Mouse (Mus musculus): ENCODE data around the gene Arpc1a.

Gene Arpc1a

DNA sequence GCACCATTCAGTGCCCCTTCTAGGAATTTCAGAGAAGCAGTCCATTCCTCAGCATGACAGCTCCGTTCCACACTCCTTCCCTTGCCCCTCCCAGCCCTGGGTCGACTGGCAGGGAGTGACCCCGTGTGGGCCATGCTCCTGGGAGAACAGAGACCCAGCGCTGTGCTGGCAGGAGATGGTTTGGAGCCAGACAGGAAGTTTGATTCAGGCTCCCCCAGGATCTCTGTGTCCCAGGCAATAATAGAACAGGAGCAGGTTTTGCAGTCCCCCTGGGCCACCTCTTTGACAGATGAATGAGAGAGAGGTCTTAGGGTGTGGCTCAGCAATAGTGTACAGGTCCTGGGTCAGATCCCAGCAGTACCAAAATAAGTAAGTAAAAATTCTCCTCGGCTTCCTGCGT, 34.4 kb downstream of the Arpc1a start:
- CTCF ChIA-PET, result interaction anchor here in 2 of 4 experiments (1.1 to 1.5 kb wide), 2 partner anchors 35 to 72 kb away, joined by 3 to 4 read pairs; no protein-coding TSS in a partner anchor
- POLR2A ChIA-PET, result interaction anchor here in 2 of 4 experiments (0.8 to 17.1 kb wide), 9 partner anchors 9 to 121 kb away, joined by 3 to 244 read pairs (median 6); partner anchors contain the start of genes Bud31 (in 1 of the 2), Cpsf4 (in 1 of the 2), Pdap1 (in 1 of the 2) and Ptcd1 (in 1 of the 2)

DNA sequence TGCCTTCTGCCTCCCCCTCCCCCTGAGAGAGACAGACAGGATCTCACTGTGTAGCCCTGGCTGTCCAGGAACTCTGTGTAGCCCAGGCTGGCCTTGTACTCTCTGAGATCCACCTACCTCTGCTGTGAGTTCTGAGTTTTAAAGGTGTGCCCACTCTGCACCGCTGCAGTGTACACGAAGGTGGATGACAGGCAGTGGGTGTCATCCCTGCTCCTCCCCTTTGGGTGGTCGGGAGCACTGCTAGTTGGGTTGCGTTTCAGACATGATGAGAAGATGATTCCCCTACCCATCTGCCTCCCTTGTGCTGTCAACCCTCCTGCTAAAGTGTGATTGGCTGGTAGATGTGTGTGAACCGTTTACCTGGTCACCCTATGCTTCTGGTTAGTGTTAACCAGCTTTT, 34.8 kb downstream of the Arpc1a start:
- CTCF ChIA-PET, result interaction anchor here in 1 of 4 experiments (1.5 kb wide), 1 partner anchor 72 kb away, joined by 3 read pairs; no protein-coding TSS in a partner anchor
- POLR2A ChIA-PET, result interaction anchor here in 3 of 4 experiments (0.6 to 17.1 kb wide), 8 partner anchors 10 to 131 kb away, joined by 3 to 244 read pairs (median 4); partner anchors contain the start of genes Bud31 (in 1 of the 3), Cpsf4 (in 1 of the 3), Pdap1 (in 1 of the 3) and Ptcd1 (in 1 of the 3)

DNA sequence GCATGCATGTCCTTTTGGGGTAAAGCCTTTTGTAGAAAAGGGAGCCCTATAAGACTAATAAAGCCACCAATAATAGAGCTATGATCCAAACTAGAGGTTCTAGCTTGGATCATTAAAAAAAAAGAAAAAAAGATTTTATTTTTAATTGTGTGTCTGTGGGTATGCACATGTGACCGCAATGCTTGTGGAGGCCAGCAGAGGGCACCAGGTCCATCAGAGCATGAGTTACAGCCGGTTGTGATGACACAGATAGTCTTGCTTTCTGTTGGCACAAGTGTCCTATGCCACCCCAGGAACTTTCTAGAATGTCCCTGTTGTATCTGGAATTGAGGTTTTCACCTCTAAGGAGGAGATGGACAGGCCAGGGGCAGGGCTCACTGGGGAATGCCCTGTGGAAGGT, 35.8 kb downstream of the Arpc1a start:
- CTCF ChIA-PET, result interaction anchor here (0.6 to 1.6 kb wide), 12 partner anchors 10 to 1273 kb away, joined by 3 to 5 read pairs (median 3); no protein-coding TSS in a partner anchor
- POLR2A ChIA-PET, result interaction anchor here (0.6 to 17.1 kb wide), 15 partner anchors 9 to 288 kb away, joined by 3 to 244 read pairs (median 3); partner anchors contain the start of genes Arpc1a (in 1 of the 4), Bud31 (in 1 of the 4), Cpsf4 (in 1 of the 4) and Kpna7 (in 1 of the 4)

DNA sequence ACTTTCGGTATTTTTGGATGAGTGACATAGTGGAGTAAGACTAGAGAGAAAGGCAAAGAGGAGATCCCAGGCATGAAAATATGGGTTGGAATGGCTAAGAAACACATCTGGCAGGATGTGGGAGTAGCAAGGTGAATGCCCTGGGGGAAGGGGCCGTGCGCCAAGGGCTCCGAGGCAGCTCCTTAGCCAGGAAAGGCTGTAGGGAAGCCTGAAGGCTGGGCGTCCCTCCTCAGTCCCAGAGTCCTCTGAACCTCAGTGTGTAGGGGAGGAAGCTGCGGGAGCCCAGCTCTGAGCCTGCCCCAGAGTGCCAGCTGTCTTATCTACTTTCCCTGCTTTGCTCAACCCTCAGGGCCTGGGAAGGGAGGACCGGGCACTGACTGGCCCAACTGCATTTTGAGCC, 37.3 kb downstream of the Arpc1a start:
- POLR2A ChIA-PET, result interaction anchor here in 3 of 4 experiments (0.6 to 17.1 kb wide), 14 partner anchors 8 to 600 kb away, joined by 3 to 244 read pairs (median 5); partner anchors contain the start of genes Zkscan5 (in 2 of the 3), Arpc1b (in 1 of the 3), Bud31 (in 1 of the 3) and Pdap1 (in 1 of the 3)
- CTCF ChIA-PET, result interaction anchor here in 3 of 4 experiments (1.1 to 1.6 kb wide), 3 partner anchors 12 to 16 kb away, joined by 3 to 8 read pairs (median 4); no protein-coding TSS in a partner anchor

DNA sequence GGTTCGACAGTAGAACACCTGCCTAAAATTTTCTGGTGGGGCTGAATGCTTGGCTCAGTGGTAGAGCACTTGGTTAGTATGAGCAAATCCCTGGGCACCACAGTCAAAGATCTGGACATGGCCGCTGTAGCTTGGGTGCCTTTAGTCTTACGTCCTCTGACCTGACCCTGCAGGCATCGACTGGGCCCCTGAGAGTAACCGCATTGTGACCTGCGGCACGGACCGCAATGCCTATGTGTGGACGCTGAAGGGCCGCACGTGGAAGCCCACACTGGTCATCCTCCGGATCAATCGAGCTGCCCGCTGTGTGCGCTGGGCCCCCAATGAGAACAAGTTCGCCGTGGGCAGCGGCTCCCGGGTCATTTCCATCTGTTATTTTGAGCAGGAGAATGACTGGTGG, 39.8 kb downstream of the Arpc1a start:
- CTCF ChIA-PET, result interaction anchor here in 2 of 4 experiments (0.6 to 0.7 kb wide), 2 partner anchors 10 to 122 kb away, joined by 3 read pairs; no protein-coding TSS in a partner anchor
- POLR2A ChIA-PET, result interaction anchor here in 3 of 4 experiments (0.9 to 17.1 kb wide), 8 partner anchors 9 to 81 kb away, joined by 3 to 244 read pairs (median 8); partner anchors contain the start of genes Arpc1b (in 1 of the 3), Bud31 (in 1 of the 3), Pdap1 (in 1 of the 3) and Zkscan5 (in 1 of the 3)

DNA sequence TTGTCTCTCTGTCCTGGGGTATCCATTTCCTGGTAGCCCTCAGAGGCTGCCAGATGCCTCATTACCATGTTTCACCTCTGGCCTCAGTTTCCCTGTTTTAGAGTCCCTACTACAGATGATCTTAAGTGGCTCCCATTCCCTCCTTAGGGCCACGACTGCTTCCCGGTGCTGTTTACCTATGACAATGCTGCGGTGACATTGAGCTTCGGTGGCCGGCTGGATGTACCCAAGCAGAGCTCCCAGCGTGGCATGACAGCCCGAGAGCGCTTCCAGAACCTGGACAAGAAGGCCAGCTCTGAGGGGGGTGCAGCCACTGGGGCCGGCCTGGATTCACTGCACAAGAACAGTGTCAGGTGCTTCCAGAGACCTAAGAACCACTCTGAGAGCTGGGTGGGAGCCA, 43.0 kb downstream of the Arpc1a start:
- ChIA-PET POLR2A (interaction anchor here in 3 of 4 experiments (0.7 to 17.1 kb wide), 12 partner anchors 9 to 106 kb away, joined by 3 to 244 read pairs (median 4); partner anchors contain the start of genes Arpc1a (in 1 of the 3), Arpc1b (in 1 of the 3), Bud31 (in 1 of the 3) and Cpsf4 (in 1 of the 3)), CTCF (interaction anchor here in 2 of 4 experiments (1.2 to 1.6 kb wide), 2 partner anchors 10 kb away, joined by 4 to 8 read pairs; no protein-coding TSS in a partner anchor)

DNA sequence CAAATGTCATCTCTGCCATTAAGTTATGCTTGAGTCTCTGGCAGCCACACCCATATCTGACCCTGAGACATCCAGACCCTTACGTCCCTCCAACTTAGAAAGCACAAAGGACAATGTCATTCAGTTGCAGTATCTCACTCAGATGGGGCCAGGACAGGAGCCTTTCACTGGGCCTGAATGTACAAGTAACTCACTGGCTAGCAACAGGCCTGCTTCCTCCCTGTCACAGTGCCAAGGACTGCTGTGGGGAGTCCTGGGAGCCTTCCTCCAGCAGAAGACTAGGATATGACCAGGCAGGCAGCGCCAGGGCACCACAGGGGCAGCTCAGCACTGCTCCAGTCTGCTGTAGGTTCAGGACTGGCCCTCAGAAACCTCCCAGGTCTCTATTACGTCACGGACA, 45.5 kb downstream of the Arpc1a start:
- POLR2A ChIA-PET, result interaction anchor here in 3 of 4 experiments (1.0 to 17.1 kb wide), 9 partner anchors 9 to 75 kb away, joined by 3 to 244 read pairs (median 3); partner anchors contain the start of genes Arpc1b (in 1 of the 3), Bud31 (in 1 of the 3), Cpsf4 (in 1 of the 3) and Pdap1 (in 1 of the 3)

DNA sequence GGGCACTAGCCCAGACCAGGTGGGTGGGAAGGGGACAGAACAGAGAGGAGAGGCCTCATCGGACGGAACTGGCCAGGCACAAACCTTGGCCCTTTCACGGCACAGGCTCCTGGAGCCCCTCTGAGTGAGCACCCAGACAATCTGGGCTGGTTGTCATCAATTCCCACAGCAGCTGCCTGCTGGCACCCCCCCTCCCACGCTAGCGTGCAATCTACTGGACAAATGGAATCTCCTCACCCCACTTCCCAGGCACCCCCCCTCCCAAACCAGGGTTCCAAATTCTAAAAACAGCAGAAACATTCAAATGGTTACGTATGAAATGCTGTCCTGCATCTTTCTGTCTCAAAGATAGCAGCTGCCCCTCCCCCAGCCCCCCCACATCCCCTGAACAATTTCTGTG, 46.1 kb downstream of the Arpc1a start:
- ChIA-PET CTCF (interaction anchor here in 1 of 4 experiments (0.6 kb wide), 1 partner anchor 11 kb away, joined by 4 read pairs; no protein-coding TSS in a partner anchor), POLR2A (interaction anchor here in 3 of 4 experiments (0.5 to 17.1 kb wide), 9 partner anchors 8 to 573 kb away, joined by 3 to 244 read pairs (median 4); partner anchors contain the start of genes Arpc1b (in 1 of the 3), Bud31 (in 1 of the 3), Cpsf4 (in 1 of the 3) and Pdap1 (in 1 of the 3))

More for the DNA sequence above, 45.5 kb downstream of the Arpc1a start:
- CTCF ChIA-PET, result interaction anchor here in 1 of 4 experiments (0.6 kb wide), 1 partner anchor 10 kb away, joined by 4 read pairs; no protein-coding TSS in a partner anchor

DNA sequence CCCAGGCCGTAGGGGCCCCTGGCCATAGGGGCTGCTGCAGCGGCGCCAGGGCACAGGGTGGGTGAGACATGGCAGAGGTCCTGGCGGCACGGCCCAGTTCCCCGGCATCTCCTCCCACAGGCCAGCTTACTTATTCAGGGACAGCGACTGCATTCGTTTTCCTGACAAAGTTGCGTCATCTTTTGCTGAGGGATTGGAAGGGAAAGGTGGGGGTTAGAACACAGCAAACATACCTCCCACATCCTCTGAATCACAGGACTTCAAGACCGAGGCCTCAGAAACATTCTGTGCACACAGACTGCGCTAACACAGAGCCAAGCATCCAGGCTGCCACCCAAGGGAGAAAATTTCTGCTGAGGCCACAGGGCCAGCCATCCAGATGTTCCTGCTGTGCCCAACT, 46.6 kb downstream of the Arpc1a start:
- CTCF ChIA-PET, result no interaction called here
- POLR2A ChIA-PET, result interaction anchor here in 3 of 4 experiments (0.5 to 17.1 kb wide), 11 partner anchors 8 to 574 kb away, joined by 3 to 244 read pairs (median 3); partner anchors contain the start of genes Arpc1b (in 1 of the 3), Bud31 (in 1 of the 3), Cpsf4 (in 1 of the 3) and Pdap1 (in 1 of the 3)

DNA sequence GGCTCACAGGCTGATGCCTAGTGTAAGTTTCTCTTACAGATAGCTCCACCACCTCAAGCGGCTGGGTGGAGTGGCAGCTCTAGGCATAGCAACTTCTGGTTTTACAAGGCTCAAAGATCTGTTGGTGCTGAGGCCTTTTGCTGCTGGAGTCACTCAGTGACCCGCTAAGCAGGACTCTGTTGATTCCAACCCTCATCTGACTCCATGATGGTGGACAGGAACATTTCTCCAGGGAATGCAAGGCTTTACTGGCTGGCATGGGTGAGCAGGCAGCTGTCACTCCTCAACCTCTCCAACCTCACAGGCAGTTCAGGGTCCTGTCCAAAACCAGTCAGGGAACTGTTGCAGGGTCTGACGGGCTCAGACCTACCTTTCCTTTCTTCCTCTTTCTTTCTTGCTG, 47.4 kb downstream of the Arpc1a start:
- CTCF ChIA-PET, result no interaction called here
- POLR2A ChIA-PET, result interaction anchor here in 2 of 4 experiments (0.6 to 17.1 kb wide), 10 partner anchors 9 to 103 kb away, joined by 3 to 244 read pairs (median 4); partner anchors contain the start of genes Bud31 (in 1 of the 2), Cpsf4 (in 1 of the 2), Pdap1 (in 1 of the 2) and Ptcd1 (in 1 of the 2)

DNA sequence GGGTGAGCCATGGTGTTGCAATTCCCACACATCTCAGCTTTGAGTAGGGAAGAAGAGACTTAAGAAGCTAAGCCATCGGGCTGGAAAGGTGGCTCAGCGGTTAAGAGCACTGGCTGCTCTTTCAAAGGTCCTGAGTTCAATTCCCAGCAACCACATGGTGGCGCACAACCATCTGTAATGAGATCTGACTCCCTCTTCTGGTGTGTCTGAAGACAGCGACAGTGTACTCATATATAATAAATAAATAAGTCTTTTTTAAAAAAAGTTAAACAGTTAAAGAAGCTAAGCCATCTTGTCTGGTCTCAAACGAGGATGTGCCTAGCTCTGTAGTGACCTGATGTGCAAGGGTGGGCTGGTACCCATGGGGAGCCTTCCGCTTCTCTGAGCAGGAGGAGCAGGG, 49.6 kb downstream of the Arpc1a start:
- CTCF ChIA-PET, result interaction anchor here in 3 of 4 experiments (0.6 to 2.0 kb wide), 15 partner anchors 8 to 71 kb away, joined by 3 to 8 read pairs (median 3); partner anchors contain the start of genes Arpc1b (in 1 of the 3), Cpsf4 (in 1 of the 3), Ptcd1 (in 1 of the 3) and Zkscan5 (in 1 of the 3)
- POLR2A ChIA-PET, result interaction anchor here (0.7 to 17.1 kb wide), 27 partner anchors 8 to 98 kb away, joined by 3 to 244 read pairs (median 4); partner anchors contain the start of genes Arpc1b (in 3 of the 4), Cpsf4 (in 2 of the 4), Ptcd1 (in 2 of the 4) and Zkscan5 (in 2 of the 4)

DNA sequence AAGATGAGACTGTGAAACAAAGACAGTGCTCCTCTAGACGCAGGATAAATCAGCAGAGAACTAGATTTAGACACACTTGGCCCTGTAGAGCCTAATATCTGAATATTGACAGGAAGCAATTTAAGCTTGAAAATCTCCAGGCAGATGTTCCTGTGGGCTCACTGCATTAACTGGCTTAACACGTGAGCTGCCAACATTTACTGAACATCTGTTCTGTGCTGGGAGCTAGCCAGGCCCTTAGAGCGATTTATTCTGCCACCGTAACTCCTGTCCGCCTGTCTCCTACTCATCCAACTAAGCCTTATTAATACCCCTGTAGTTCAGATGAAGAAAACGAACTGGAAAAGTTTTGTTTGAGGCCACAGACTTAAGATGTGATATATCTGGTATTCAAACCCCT, 55.2 kb downstream of the Arpc1a start:
- ChIA-PET CTCF (interaction anchor here in 3 of 4 experiments (0.5 to 1.2 kb wide), 5 partner anchors 19 to 75 kb away, joined by 3 to 5 read pairs (median 4); no protein-coding TSS in a partner anchor), POLR2A (interaction anchor here in 3 of 4 experiments (0.6 to 14.4 kb wide), 32 partner anchors 9 to 1120 kb away, joined by 3 to 244 read pairs (median 4); partner anchors contain the start of genes Arpc1b (in 3 of the 3), Cpsf4 (in 2 of the 3), Ptcd1 (in 2 of the 3) and Zfp655 (in 2 of the 3))

DNA sequence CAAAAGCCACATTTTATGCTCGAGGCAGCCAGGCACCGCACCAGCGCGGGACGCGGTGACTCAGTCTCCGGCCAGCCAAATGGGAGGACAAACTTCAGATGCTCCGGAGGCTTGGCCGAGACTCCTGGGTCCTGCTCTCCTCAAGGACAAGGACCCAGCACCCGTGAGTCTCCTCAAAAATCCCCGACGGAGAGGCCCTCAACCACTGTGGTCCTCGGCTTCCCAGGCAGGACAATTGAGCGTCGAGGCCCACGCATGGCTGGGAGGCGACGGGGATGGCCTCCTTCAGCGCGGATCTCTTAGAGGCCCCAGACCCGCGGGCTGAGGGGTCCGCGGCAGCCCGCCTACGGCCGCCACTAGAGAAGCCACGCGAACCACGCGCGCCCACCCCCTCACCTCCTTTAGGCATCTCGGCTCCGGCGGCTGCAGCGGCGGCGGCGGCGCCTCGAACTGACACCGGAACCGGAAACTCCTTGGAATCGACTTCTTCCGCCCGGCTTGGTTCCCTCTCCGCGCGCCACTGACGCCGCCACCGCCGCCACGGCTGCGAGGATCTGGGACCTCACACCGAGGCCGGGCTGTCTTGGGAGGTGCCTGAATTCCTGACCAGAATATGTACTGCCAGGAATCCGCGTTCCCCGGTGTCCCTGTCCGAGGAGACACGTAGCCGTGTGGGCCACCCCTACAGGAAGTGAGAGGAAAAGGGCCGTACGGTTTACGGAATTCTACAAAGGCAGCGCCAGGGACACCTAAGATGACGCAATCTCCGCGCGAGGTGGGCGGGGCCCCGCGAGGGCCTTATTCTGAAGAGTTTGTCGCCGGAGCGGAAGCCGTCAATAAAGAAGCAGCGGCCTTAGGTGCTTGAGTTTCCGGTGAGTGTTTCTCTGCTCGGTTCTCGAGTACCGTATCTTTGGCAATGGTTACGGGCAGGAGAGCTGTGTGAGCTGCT, 56.2 kb downstream of the Arpc1a start, which contains the start of the genes Pdap1 and Bud31:
TSS of gene Pdap1 (minus strand) at position 668 of the 949 bp plus-strand sequence.
TSS of gene Bud31 (plus strand) at position 792 of the 949 bp plus-strand sequence.
- POLR2A ChIA-PET, result interaction anchor here (0.5 to 14.4 kb wide), 37 partner anchors 9 to 769 kb away, joined by 3 to 244 read pairs (median 7); partner anchors contain the start of genes Arpc1b (in 3 of the 4), Cpsf4 (in 3 of the 4), Ptcd1 (in 3 of the 4) and Zkscan5 (in 3 of the 4)
- CTCF ChIA-PET, result interaction anchor here in 2 of 4 experiments (1.2 kb wide), 2 partner anchors 20 to 23 kb away, joined by 3 to 5 read pairs; no protein-coding TSS in a partner anchor

DNA sequence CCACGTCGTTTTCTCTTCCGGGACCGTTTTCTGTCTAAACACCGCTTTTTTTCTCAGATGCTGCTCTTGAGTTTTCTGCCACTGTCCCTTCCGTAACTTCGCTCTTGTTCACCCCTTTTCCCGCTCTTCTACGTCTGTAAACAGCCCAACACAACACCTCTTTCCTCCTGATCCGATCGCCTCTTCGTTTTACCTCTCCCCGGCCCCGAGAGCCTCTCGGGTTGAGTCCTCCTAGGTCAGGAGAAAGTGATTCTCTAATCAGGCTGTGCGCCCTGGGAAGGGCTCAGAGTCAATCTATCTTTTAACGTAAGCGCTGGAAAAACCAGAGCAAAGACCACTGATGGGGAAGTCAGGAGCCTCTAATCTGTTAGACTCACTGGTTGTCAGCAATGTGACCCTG, 57.0 kb downstream of the Arpc1a start:
- ChIA-PET POLR2A (interaction anchor here (0.7 to 14.4 kb wide), 23 partner anchors 8 to 770 kb away, joined by 3 to 244 read pairs (median 9); partner anchors contain the start of genes Cpsf4 (in 3 of the 4), Ptcd1 (in 3 of the 4) and Zkscan5 (in 3 of the 4)), CTCF (no interaction called here)

DNA sequence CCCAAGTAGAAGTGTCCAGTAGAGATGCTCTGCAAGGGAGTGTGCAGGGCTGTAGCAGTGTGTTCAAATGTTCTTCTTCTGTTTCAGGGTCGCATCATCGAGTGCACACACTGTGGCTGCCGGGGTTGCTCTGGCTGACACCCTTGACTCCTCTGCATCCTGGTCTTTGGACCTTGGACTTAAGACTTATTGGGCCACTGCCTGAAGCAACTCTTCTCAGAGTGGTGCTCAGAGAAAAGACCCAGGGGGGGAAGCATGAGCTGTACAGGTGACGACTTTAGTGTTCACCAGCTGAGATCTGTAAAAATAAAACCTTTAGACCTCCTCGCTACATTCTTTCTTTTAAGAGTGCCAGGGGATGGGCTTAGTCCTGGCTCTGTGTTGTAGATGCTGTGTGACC, 64.1 kb downstream of the Arpc1a start:
- POLR2A ChIA-PET, result interaction anchor here in 3 of 4 experiments (0.7 to 14.4 kb wide), 15 partner anchors 10 to 65 kb away, joined by 3 to 244 read pairs (median 5); partner anchors contain the start of genes Cpsf4 (in 3 of the 3), Ptcd1 (in 3 of the 3) and Zkscan5 (in 2 of the 3)
- CTCF ChIA-PET, result no interaction called here

DNA sequence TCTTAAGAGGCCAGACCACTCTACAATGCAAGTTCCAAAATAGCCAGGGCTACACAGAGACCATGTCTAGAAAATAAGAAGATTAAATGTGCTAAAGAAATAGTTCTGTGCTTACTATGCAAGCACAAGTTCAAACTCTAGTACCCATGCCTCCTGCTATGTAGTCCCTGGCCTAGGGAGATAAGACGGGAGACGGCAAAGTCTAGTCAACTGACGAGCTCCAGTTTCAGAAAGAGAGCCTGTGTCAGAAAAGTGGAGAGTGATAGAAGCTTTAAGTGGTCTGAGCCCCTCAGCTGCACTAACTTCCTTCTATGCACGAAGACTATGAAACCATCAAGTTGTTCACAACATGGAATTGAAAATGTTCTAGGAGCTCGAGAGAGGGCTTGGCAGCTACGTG, 65.7 kb downstream of the Arpc1a start:
- ChIA-PET POLR2A (interaction anchor here (0.7 to 14.4 kb wide), 17 partner anchors 8 to 1071 kb away, joined by 3 to 244 read pairs (median 6); partner anchors contain the start of genes Cpsf4 (in 3 of the 4), Ptcd1 (in 3 of the 4), Bud31 (in 1 of the 4) and Pdap1 (in 1 of the 4)), CTCF (interaction anchor here in 1 of 4 experiments (0.6 kb wide), 1 partner anchor 53 kb away, joined by 4 read pairs; no protein-coding TSS in a partner anchor)

Measured in embryonic stem cell, embryonic (primary cell).